Mouse (Mus musculus) G1E (cell line): ENCODE results near the gene Coa5. TPM values are rescaled to one million over a fixed set of nuclear protein-coding genes. Genes with fewer than 3 reads are reported as not detected.

ENCODE experiments used
- ATAC-seq: 2 replicates; pipeline ENCODE4 v1.8.0; 2016; ENCODE audit warnings: mild to moderate bottlenecking; ENCODE audit not compliant: insufficient number of reproducible peaks, poor library complexity, low FRiP score, severe bottlenecking; ENCODE audit errors: extremely low read depth
- DNase-seq: peaks from one replicate; pipeline ENCODE4 v3.0.0; 2012; ENCODE audit warnings: low spot score
- H3K27me3 ChIP-seq: 2 replicates; pipeline ENCODE4 v1.6.1; 2012; ENCODE audit warnings: mild to moderate bottlenecking, low read length, inconsistent platforms; ENCODE audit not compliant: insufficient read depth
- H3K36me3 ChIP-seq: replicated peaks from 2 replicates; pipeline ENCODE3; 2012; ENCODE audit warnings: mild to moderate bottlenecking, inconsistent platforms
- H3K4me1 ChIP-seq: 2 replicates; pipeline ENCODE4 v1.6.1; 2012; ENCODE audit warnings: low read depth, low read length, inconsistent platforms, mixed read lengths; ENCODE audit not compliant: insufficient read depth
- H3K4me3 ChIP-seq: 2 replicates; pipeline ENCODE4 v1.5.1; 2012; ENCODE audit warnings: low read depth, mild to moderate bottlenecking, inconsistent platforms, low read length, moderate library complexity, mixed read lengths
- H3K9me3 ChIP-seq: replicated peaks from 2 replicates; pipeline ENCODE4 v1.6.1; 2012; ENCODE audit warnings: inconsistent platforms
- CTCF ChIP-seq: IDR thresholded peaks from 2 replicates; pipeline ENCODE4 v1.5.1; 2012; ENCODE audit warnings: low read depth, low read length, inconsistent platforms, mixed read lengths
- GATA1 ChIP-seq: IDR thresholded peaks from 2 replicates; pipeline ENCODE4 v1.6.1; 2012; ENCODE audit warnings: borderline replicate concordance, low read length, inconsistent platforms, mixed read lengths
- GATA2 ChIP-seq: IDR thresholded peaks from 2 replicates; pipeline ENCODE4 v1.6.1; 2012; ENCODE audit warnings: low read depth, low read length, inconsistent platforms, borderline replicate concordance
- POLR2AphosphoS5 ChIP-seq: IDR thresholded peaks from 2 replicates; pipeline ENCODE4 v1.6.1; 2012; ENCODE audit warnings: low read depth, low read length, inconsistent platforms; ENCODE audit not compliant: insufficient replicate concordance
- TAL1 ChIP-seq: conservative IDR thresholded peaks from 2 replicates; pipeline ENCODE4 v1.6.1; 2012; ENCODE audit warnings: low read depth, low read length, inconsistent platforms, mixed read lengths
- polyA plus RNA-seq: library from polyadenylated mRNA; stranded (reverse); fragments of >175 nt; gene quantifications from 2 replicates; pipeline ENCODE4 v1.2.3, GENCODE M21; 2012
- total RNA-seq, 2 experiments: library from RNA; stranded (forward) in 1 of 2; stranded (reverse) in 1 of 2; fragments of 200-1000 nt in 1 of 2; fragments of >200 nt in 1 of 2; fragmentation: Nextera tagmentation in 1 of 2; gene quantifications; 2 replicates each; pipeline ENCODE4 v1.2.3; 2014 to 2017

Gene Coa5
- total and polyA plus RNA-seq, 3 experiments: 24.7 to 137 (median 124) TPM

DNA sequence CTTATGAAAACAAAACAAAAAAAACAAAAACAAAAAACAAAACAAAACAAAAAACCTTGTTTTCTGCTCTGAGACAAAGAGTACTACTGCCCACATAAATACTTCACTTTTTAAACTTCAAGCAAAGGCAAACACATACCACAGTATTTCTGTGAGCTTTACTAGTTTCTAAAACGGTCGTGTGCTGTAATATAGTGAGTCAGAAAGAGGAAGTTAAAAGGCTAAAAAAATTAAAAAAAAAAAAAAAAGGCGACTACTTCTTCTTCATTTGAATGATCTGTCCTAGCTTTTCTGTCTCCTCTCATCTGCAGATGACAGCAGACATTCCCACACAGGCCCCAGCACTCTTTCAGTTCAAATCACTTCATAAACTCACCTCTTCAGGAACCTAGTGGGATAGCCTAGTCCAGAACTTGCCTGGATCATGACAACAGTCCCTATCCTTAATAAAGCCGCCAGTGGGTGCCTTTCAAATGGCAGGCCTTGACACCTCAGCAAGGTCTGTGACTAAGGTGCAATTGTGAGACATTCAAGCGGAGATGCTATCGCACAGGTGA is 44.8 kb upstream of the Coa5 start:
- no peak for ATAC-seq
- Histone ChIP-seq H3K4me3 (no peak overlapping the region; the same call in 1 of the 2 replicates), H3K4me1 (peaks cover 89% of the 10 kb centered on the region)

GRCm38 (mm10) chr1:37474046-37474445 is 44.1 kb upstream of the Coa5 start:
- no peak for DNase-seq
- H3K9me3 ChIP-seq: no peaks in the 10 kb centered on the region
- no peak for ATAC-seq
- H3K36me3 ChIP-seq: peaks cover 55% of the 10 kb centered on the region
- no peak for TF ChIP-seq GATA1
- TF ChIP-seq TAL1: no peak
- no peak for TF ChIP-seq GATA2
- no peak for TF ChIP-seq CTCF
- TF ChIP-seq POLR2AphosphoS5: no peak
- H3K4me3 ChIP-seq: no peak overlapping the region; the same call in 1 of the 2 replicates
- peaks cover 83% of the 10 kb centered on the region for H3K4me1 ChIP-seq
- no peaks in the 10 kb centered on the region for H3K27me3 ChIP-seq

More for the DNA sequence above, 44.8 kb upstream of the Coa5 start:
- no peaks in the 10 kb centered on the region for H3K9me3 ChIP-seq
- DNase-seq: no peak
- H3K27me3 ChIP-seq: no peaks in the 10 kb centered on the region
- TF ChIP-seq POLR2AphosphoS5: no peak
- no peak for TF ChIP-seq GATA2
- no peak for TF ChIP-seq GATA1
- TF ChIP-seq CTCF: no peak
- TF ChIP-seq TAL1: no peak
- H3K36me3 ChIP-seq: peaks cover 48% of the 10 kb centered on the region

- H3K4me1 ChIP-seq: peaks cover 77% of the 10 kb centered on the region
- no peak for TF ChIP-seq GATA2
- no peak for TF ChIP-seq GATA1
- no peak for TF ChIP-seq POLR2AphosphoS5
- no peak for TF ChIP-seq CTCF
- no peak for TF ChIP-seq TAL1
- DNase-seq (no peak), ATAC-seq (no peak)
- no peak overlapping the region; the same call in 1 of the 2 replicates for H3K4me3 ChIP-seq
- peaks cover 62% of the 10 kb centered on the region for H3K36me3 ChIP-seq
- peaks cover 3% of the 10 kb centered on the region for H3K9me3 ChIP-seq
- H3K27me3 ChIP-seq: no peaks in the 10 kb centered on the region
Observed at GRCm38 (mm10) chr1:37473251-37473650, 43.3 kb upstream of the Coa5 start.

DNA sequence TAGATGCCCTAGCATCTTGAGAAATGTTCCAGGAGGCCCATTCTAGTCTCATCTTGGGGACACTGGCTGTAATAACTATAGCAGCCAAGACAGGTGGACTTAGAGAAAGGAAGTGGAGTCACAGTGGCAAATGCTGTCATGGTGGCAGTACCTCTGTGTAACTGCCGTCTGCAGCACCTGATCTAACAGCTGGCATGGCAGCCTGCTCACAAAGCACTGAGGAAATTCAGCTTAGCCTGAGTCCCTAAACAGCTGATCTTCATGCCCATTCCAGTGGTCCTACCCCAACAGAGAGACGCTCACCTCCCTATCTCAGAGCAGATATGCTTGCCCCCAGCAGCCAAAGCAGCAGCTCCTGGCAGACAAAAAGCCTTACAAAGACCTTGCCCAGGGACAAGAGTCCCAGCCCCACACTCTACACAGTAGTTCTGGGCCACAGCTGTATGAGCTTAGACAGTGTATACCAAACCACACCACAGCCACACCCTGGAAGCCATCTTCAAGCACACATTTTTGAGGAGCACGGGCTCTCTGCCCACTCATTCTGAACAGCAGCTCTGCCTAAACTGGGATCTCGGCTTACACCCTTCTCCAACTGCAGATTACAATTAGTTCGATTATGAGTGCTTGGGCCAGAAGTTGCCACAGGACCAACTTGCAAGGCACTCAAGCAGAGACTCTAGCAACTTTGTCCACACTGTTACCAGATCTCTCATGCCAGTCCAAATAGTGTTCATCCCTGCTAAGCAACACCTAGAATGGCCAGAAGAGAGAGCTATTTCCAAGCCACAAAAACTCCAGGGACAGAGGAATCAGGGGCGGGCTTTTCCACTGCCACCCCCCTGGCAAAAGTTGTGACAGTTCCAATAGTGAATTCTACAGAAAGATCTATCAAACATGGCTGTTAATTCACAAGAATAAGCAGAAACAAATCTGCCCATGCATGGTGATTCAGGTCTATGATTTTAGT is 41.6 kb upstream of the Coa5 start:
- Histone ChIP-seq H3K4me1 (peaks cover 69% of the 10 kb centered on the region), H3K27me3 (no peaks in the 10 kb centered on the region), H3K36me3 (peaks cover 66% of the 10 kb centered on the region), H3K4me3 (no peak overlapping the region; the same call in 1 of the 2 replicates), H3K9me3 (peaks cover 4% of the 10 kb centered on the region)
- DNase-seq (no peak), ATAC-seq (0 out of 2 replicates have a peak, but pooled peaks have one; percentile 17)
- no peak for TF ChIP-seq CTCF
- TF ChIP-seq POLR2AphosphoS5: no peak
- TF ChIP-seq GATA2: no peak
- TF ChIP-seq GATA1: no peak
- TF ChIP-seq TAL1: no peak

DNA sequence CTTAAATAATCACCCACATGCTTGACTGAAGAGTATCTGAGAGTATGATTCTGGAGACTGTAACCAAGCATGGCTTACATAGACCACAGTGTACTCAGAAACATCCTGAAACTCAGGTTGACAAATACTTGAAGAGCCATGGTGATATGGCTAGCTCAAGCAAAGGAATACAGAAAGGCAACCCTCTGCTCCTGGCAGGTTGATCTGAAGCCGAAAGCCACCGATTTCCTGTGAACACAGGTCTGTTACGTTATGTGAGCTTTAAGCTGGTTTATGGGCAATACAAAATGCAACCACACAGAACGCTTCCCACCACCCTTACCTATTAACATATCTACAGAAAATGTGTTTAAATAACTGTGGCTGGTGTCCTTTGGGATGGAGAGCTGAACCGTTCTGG is 39.1 kb upstream of the Coa5 start:
- no peak overlapping the region for H3K4me3 ChIP-seq
- H3K27me3 ChIP-seq: no peaks in the 10 kb centered on the region
- TF ChIP-seq GATA1 (no peak), CTCF (no peak), TAL1 (no peak), POLR2AphosphoS5 (no peak), GATA2 (no peak)
- peaks cover 4% of the 10 kb centered on the region for H3K9me3 ChIP-seq
- peaks cover 78% of the 10 kb centered on the region for H3K36me3 ChIP-seq
- ATAC-seq (no peak), DNase-seq (no peak)
- H3K4me1 ChIP-seq: peaks cover 54% of the 10 kb centered on the region

DNA sequence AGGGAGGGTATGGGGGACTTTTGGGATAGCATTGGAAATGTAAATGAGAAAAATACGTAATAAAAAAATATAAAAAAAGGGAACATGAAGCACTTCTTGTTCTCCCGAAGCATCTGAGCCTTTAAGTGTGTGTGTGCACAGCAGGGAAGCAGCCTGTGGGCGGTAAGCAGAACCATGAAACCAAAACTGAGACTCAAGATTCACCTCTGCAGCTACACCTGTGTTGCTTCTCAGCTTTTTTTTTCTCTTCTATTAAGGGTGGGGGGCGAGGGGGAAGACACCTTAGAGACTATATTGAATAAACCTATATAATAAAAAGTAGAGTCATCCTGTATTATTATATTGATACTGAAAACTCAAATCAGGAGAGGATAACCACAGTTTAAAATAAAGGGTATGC is 37.9 kb upstream of the Coa5 start:
- DNase-seq: no peak
- H3K36me3 ChIP-seq: peaks cover 73% of the 10 kb centered on the region
- H3K4me1 ChIP-seq: peaks cover 42% of the 10 kb centered on the region
- ATAC-seq: no peak
- H3K27me3 ChIP-seq: no peaks in the 10 kb centered on the region
- no peak for TF ChIP-seq POLR2AphosphoS5
- no peak for TF ChIP-seq GATA2
- no peak for TF ChIP-seq TAL1
- TF ChIP-seq CTCF: no peak
- no peak for TF ChIP-seq GATA1
- peaks cover 4% of the 10 kb centered on the region for H3K9me3 ChIP-seq
- no peak overlapping the region for H3K4me3 ChIP-seq
